Comparison of ENCODE assay signal across 19 mouse cellular contexts in the genomic region with DNA sequence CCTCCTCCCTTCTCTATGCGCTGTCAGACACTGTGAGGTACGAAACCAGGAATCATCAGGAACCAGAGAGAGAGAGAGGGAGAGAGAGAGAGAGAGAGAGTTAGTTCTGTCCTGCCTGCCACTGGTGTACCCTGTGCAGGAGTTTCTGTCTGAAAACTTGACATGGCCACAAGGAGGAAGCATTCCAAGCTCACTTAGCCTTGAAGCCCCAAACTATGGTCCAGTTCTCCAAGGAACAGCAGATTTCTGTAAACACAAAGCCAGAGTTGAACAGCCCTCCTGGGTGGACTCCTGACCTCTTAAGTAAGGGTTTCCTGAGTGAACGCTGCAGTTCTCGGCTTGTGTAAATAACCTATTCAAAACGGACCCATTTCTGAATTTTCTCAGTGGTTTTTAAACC. TPM values are rescaled to one million over a fixed set of nuclear protein-coding genes. Genes with fewer than 3 reads are reported as not detected.
DNase-seq lines count a peak whose midpoint lies in the region; ATAC-seq and TF ChIP-seq lines count a peak whose summit lies in the region.
"Had no signal": no experiment of that assay in that cellular context is flagged by ENCODE, and none has a peak within 500 bp of the region (broad histone marks: within the 10 kb centered on the region; RNA-seq: fewer than 3 reads in every experiment).

No protein-coding gene starts in this region.

- peak; percentile 11 for DNase-seq in kidney, adult 2 months
- no peak for DNase-seq in kidney, adult 11 months
- no peak for DNase-seq in lung, postnatal 4 days
- no peak for DNase-seq in stomach, postnatal 0 days (ENCODE audit: low spot score)
- DNase-seq in right cerebral cortex, postnatal 14 days = no peak
- DNase-seq in adrenal gland, adult (ENCODE audit: inconsistent age in 2 of 2, low spot score in 1 of 2) = no peak
- DNase-seq: adrenal gland, postnatal 25 days; cerebellum, postnatal 10 days; kidney, postnatal 4 days; layer of hippocampus, postnatal 36 days; liver, postnatal 0 days; thymus, postnatal 36 days had no signal

- H3K4me1 ChIP-seq in kidney, adult 2 months (ENCODE audit: control insufficient read depth, insufficient read depth, low read length) = no peaks in the 10 kb centered on the region
- H3K4me1 ChIP-seq in lung, embryonic 15.5 days = peaks cover 16% of the 10 kb centered on the region
- H3K4me1 ChIP-seq in intestine, postnatal 0 days (replicated peaks; ENCODE audit: control insufficient read depth, insufficient read depth, low read length) = no peaks in the 10 kb centered on the region
- no peaks in the 10 kb centered on the region for H3K4me1 ChIP-seq in stomach, postnatal 0 days (replicated peaks; ENCODE audit: control insufficient read depth, insufficient read depth)
- H3K4me1 ChIP-seq: embryonic facial prominence, embryonic 13.5 days; forebrain, embryonic 13.5 days; heart, embryonic 15.5 days had no signal

- TF ChIP-seq EP300 in stomach, postnatal 0 days (optimal IDR thresholded peaks at IDR 0.05) = no peak

- ATAC-seq in lung, embryonic 15.5 days (ENCODE audit: borderline replicate concordance, extremely low read depth, low FRiP score, low TSS enrichment) = peak; percentile 40; the same call in 1 of the 2 replicates
- no peak for ATAC-seq in intestine, postnatal 0 days
- no peak for ATAC-seq in stomach, postnatal 0 days (ENCODE audit: low FRiP score, low TSS enrichment)
- ATAC-seq: forebrain, embryonic 13.5 days; liver, postnatal 0 days had no signal

- H3K27me3 ChIP-seq in kidney, adult 2 months (replicated peaks; ENCODE audit: control insufficient read depth, insufficient read depth, low read length) = no peaks in the 10 kb centered on the region
- H3K27me3 ChIP-seq in lung, embryonic 15.5 days = no peaks in the 10 kb centered on the region
- no peaks in the 10 kb centered on the region for H3K27me3 ChIP-seq in intestine, postnatal 0 days (replicated peaks; ENCODE audit: control insufficient read depth, insufficient read depth, low read length)
- no peaks in the 10 kb centered on the region for H3K27me3 ChIP-seq in stomach, postnatal 0 days (ENCODE audit: control insufficient read depth, insufficient read depth, low read length)
- H3K27me3 ChIP-seq: embryonic facial prominence, embryonic 13.5 days; forebrain, embryonic 13.5 days; heart, embryonic 15.5 days; hindbrain, embryonic 13.5 days; midbrain, embryonic 12.5 days had no signal

- H3K9me3 ChIP-seq in lung, embryonic 15.5 days = no peaks in the 10 kb centered on the region
- no peaks in the 10 kb centered on the region for H3K9me3 ChIP-seq in intestine, postnatal 0 days (ENCODE audit: control insufficient read depth)
- no peaks in the 10 kb centered on the region for H3K9me3 ChIP-seq in stomach, postnatal 0 days (ENCODE audit: control insufficient read depth, low read length)
- H3K9me3 ChIP-seq: embryonic facial prominence, embryonic 13.5 days; forebrain, embryonic 13.5 days; heart, embryonic 15.5 days; hindbrain, embryonic 13.5 days; midbrain, embryonic 12.5 days had no signal

- no peak for TF ChIP-seq POLR2A in kidney, adult 2 months (IDR thresholded peaks at IDR 0.05; ENCODE audit: low read depth, low read length)

- H3K27ac ChIP-seq in kidney, adult 2 months (ENCODE audit: insufficient read depth, low read depth, low read length) = no peak overlapping the region
- H3K27ac ChIP-seq in lung, embryonic 15.5 days = peak overlapping the region; percentile 32
- no peak overlapping the region for H3K27ac ChIP-seq in intestine, postnatal 0 days (ENCODE audit: low read depth, low read length)
- no peak overlapping the region for H3K27ac ChIP-seq in stomach, postnatal 0 days (replicated peaks)
- H3K27ac ChIP-seq: embryonic facial prominence, embryonic 13.5 days; forebrain, embryonic 13.5 days; heart, embryonic 15.5 days; hindbrain, embryonic 13.5 days; midbrain, embryonic 12.5 days had no signal

- H3K9ac ChIP-seq in lung, embryonic 15.5 days = no peak overlapping the region
- no peak overlapping the region for H3K9ac ChIP-seq in intestine, postnatal 0 days (ENCODE audit: low read depth, low read length)
- no peak overlapping the region for H3K9ac ChIP-seq in stomach, postnatal 0 days (ENCODE audit: low read length)
- H3K9ac ChIP-seq: embryonic facial prominence, embryonic 13.5 days; forebrain, embryonic 13.5 days; heart, embryonic 15.5 days; hindbrain, embryonic 13.5 days; liver, postnatal 0 days; midbrain, embryonic 12.5 days had no signal

- H3K4me2 ChIP-seq in lung, embryonic 15.5 days = no peak overlapping the region
- no peak overlapping the region; the same call in 1 of the 2 replicates for H3K4me2 ChIP-seq in intestine, postnatal 0 days (replicated peaks; ENCODE audit: low read depth)
- H3K4me2 ChIP-seq in stomach, postnatal 0 days (replicated peaks; ENCODE audit: low read depth) = no peak overlapping the region
- H3K4me2 ChIP-seq: embryonic facial prominence, embryonic 13.5 days; forebrain, embryonic 13.5 days; heart, embryonic 15.5 days; hindbrain, embryonic 13.5 days; midbrain, embryonic 12.5 days had no signal

- TF ChIP-seq CTCF in kidney, adult 2 months (conservative IDR thresholded peaks at IDR 0.05; ENCODE audit: insufficient read depth, insufficient read length, low read depth, low read length) = no peak
- peak; percentile 44 for TF ChIP-seq CTCF in intestine, postnatal 0 days (IDR thresholded peaks at IDR 0.05; ENCODE audit: low read depth)
- peak; percentile 44 for TF ChIP-seq CTCF in stomach, postnatal 0 days (IDR thresholded peaks at IDR 0.05; ENCODE audit: low read depth)

- H3K36me3 ChIP-seq in kidney, adult 2 months (ENCODE audit: control insufficient read depth, insufficient read depth, low read length) = no peaks in the 10 kb centered on the region
- no peaks in the 10 kb centered on the region for H3K36me3 ChIP-seq in lung, embryonic 15.5 days
- no peaks in the 10 kb centered on the region for H3K36me3 ChIP-seq in intestine, postnatal 0 days (ENCODE audit: control insufficient read depth, insufficient read depth)
- H3K36me3 ChIP-seq in stomach, postnatal 0 days (ENCODE audit: control insufficient read depth, insufficient read depth, low read length) = no peaks in the 10 kb centered on the region
- H3K36me3 ChIP-seq: embryonic facial prominence, embryonic 13.5 days; heart, embryonic 15.5 days; hindbrain, embryonic 13.5 days; midbrain, embryonic 12.5 days had no signal

- 36% methylated on average over 5 of the region's 5 CpGs for WGBS in kidney, adult 2 months
- WGBS in lung, embryonic 15.5 days = 4% methylated on average over 3 of the region's 5 CpGs
- 21% methylated on average over 5 of the region's 5 CpGs for WGBS in intestine, postnatal 0 days
- 33% methylated on average over 5 of the region's 5 CpGs for WGBS in stomach, postnatal 0 days

- no peak overlapping the region for H3K4me3 ChIP-seq in kidney, adult 2 months (ENCODE audit: insufficient read depth, low read depth, low read length)
- H3K4me3 ChIP-seq in lung, embryonic 15.5 days = no peak overlapping the region
- H3K4me3 ChIP-seq in intestine, postnatal 0 days (ENCODE audit: low read depth, low read length) = no peak overlapping the region
- no peak overlapping the region for H3K4me3 ChIP-seq in stomach, postnatal 0 days (ENCODE audit: low read depth, low read length)
- H3K4me3 ChIP-seq: embryonic facial prominence, embryonic 13.5 days; forebrain, embryonic 13.5 days; heart, embryonic 15.5 days; hindbrain, embryonic 13.5 days; midbrain, embryonic 12.5 days had no signal

RNA-seq across cellular contexts. Expression of a gene that starts 40.2 kb away (rescaled TPM):
- 4.6 and 6.1 TPM in 2 replicates for polyA plus RNA-seq in kidney, adult 2 months (2012; rRNA removed)
- polyA plus RNA-seq in lung, embryonic 15.5 days (2015; fragmentation: Nextera tagmentation; extraction: Ambion mirVana) = 86.4 and 87.3 TPM in 2 replicates
- polyA plus RNA-seq in intestine, postnatal 0 days (2015; fragmentation: Nextera tagmentation; extraction: Ambion mirVana) = 26.7 and 29.1 TPM in 2 replicates
- polyA plus RNA-seq in stomach, postnatal 0 days (2015; fragmentation: Nextera tagmentation; extraction: Ambion mirVana) = 26.3 and 27.2 TPM in 2 replicates

RNA-seq across cellular contexts. Expression of a gene that starts 51.0 kb away (rescaled TPM):
- polyA plus RNA-seq in kidney, adult 2 months (2012; rRNA removed) = 28.8 and 43.9 TPM in 2 replicates
- 2.1 and 2.2 TPM in 2 replicates for polyA plus RNA-seq in lung, embryonic 15.5 days (2015; fragmentation: Nextera tagmentation; extraction: Ambion mirVana)
- polyA plus RNA-seq in intestine, postnatal 0 days (2015; fragmentation: Nextera tagmentation; extraction: Ambion mirVana) = 0.14 TPM in 1 of 2 replicates, not detected in the other
- 0.16 TPM in 1 of 2 replicates, not detected in the other for polyA plus RNA-seq in stomach, postnatal 0 days (2015; fragmentation: Nextera tagmentation; extraction: Ambion mirVana)
- polyA plus RNA-seq: embryonic facial prominence, embryonic 13.5 days; forebrain, embryonic 13.5 days; hindbrain, embryonic 13.5 days; midbrain, embryonic 12.5 days had no signal
